Comparison of ENCODE assay signal across 28 mouse cellular contexts in genomic region chr6:128661249-128661648, GRCm38 (mm10). TPM values are rescaled to one million over a fixed set of nuclear protein-coding genes. Genes with fewer than 3 reads are reported as not detected.
"Had no signal": no experiment of that assay in that cellular context is flagged by ENCODE, and none has a peak within 500 bp of the region (broad histone marks: within the 10 kb centered on the region; RNA-seq: fewer than 3 reads in every experiment).

No protein-coding gene starts in this region.

- H3K9me3 ChIP-seq: liver, embryonic 15.5 days; lung, embryonic 15.5 days; megakaryocyte, embryonic 14.5 days; midbrain, embryonic 10.5 days; midbrain, embryonic 13.5 days; midbrain, embryonic 15.5 days; neural tube, embryonic 12.5 days; stomach, embryonic 15.5 days had no signal

- H3K36me3 ChIP-seq: liver, embryonic 15.5 days; lung, embryonic 15.5 days; midbrain, embryonic 10.5 days; midbrain, embryonic 13.5 days; midbrain, embryonic 15.5 days; neural tube, embryonic 12.5 days; stomach, embryonic 15.5 days had no signal

- H3K9ac ChIP-seq: liver, embryonic 15.5 days; liver, postnatal 0 days; lung, embryonic 15.5 days; midbrain, embryonic 13.5 days; midbrain, embryonic 15.5 days; neural tube, embryonic 12.5 days; stomach, embryonic 15.5 days had no signal

- DNase-seq: liver, postnatal 0 days; lung, adult 2 months; lung, postnatal 14 days; lung, postnatal 36 days; retina, postnatal 1 day; right cerebral cortex, adult 18-20 months; right cerebral cortex, postnatal 25 days; right cerebral cortex, postnatal 4 days; spleen, adult 18-20 months; thymus, adult 2 months; thymus, postnatal 25 days; thymus, postnatal 4 days had no signal

- H3K27ac ChIP-seq: liver, embryonic 15.5 days; lung, embryonic 15.5 days; macrophage; midbrain, embryonic 10.5 days; midbrain, embryonic 13.5 days; midbrain, embryonic 15.5 days; neural tube, embryonic 12.5 days; stomach, embryonic 15.5 days; stomach, postnatal 0 days had no signal

- H3K4me2 ChIP-seq: liver, embryonic 15.5 days; lung, embryonic 15.5 days; midbrain, embryonic 13.5 days; midbrain, embryonic 15.5 days; neural tube, embryonic 12.5 days; stomach, embryonic 15.5 days had no signal

- ATAC-seq: liver, postnatal 0 days; lung, postnatal 0 days; midbrain, embryonic 13.5 days; midbrain, embryonic 15.5 days had no signal

- H3K27me3 ChIP-seq: liver, embryonic 15.5 days; lung, embryonic 15.5 days; megakaryocyte, embryonic 14.5 days; midbrain, embryonic 13.5 days; midbrain, embryonic 15.5 days; neural tube, embryonic 12.5 days; stomach, embryonic 15.5 days had no signal

- H3K4me3 ChIP-seq: liver, embryonic 15.5 days; lung, embryonic 15.5 days; megakaryocyte, embryonic 14.5 days; midbrain, embryonic 10.5 days; midbrain, embryonic 13.5 days; midbrain, embryonic 15.5 days; neural tube, embryonic 12.5 days; stomach, embryonic 15.5 days had no signal

- H3K4me1 ChIP-seq: liver, embryonic 15.5 days; lung, embryonic 15.5 days; megakaryocyte, embryonic 14.5 days; midbrain, embryonic 10.5 days; midbrain, embryonic 13.5 days; midbrain, embryonic 15.5 days; neural tube, embryonic 12.5 days; stomach, embryonic 15.5 days had no signal

RNA-seq across cellular contexts. Expression of gene Clec2h, which starts 0.9 kb away (rescaled TPM):
- total RNA-seq: megakaryocyte progenitor cell, adult 5-6 weeks; midbrain, postnatal 0 days; monocyte, adult 5-6 weeks had no signal
- polyA plus RNA-seq: lung, adult 2 months; lung, embryonic 15.5 days; lung, postnatal 0 days; macrophage; midbrain, embryonic 10.5 days; midbrain, embryonic 13.5 days; midbrain, embryonic 15.5 days; midbrain, postnatal 0 days; neural tube, embryonic 12.5 days; neural tube, embryonic 14.5 days; thymus, adult 2 months; urinary bladder, adult 2 months had no signal

RNA-seq across cellular contexts. Expression of gene Klrb1a, which starts 37.9 kb away (rescaled TPM):
- total RNA-seq: midbrain, postnatal 0 days had no signal
- polyA plus RNA-seq: lung, embryonic 15.5 days; lung, postnatal 0 days; macrophage; midbrain, embryonic 10.5 days; midbrain, embryonic 13.5 days; midbrain, embryonic 15.5 days; midbrain, postnatal 0 days; neural tube, embryonic 12.5 days; neural tube, embryonic 14.5 days; stomach, embryonic 15.5 days; stomach, postnatal 0 days had no signal
